Mouse (Mus musculus): ENCODE measurements around the gene 2210011C24Rik. TPM values are rescaled to one million over a fixed set of nuclear protein-coding genes. Genes with fewer than 3 reads are reported as not detected.

2210011C24Rik gene
- polyA plus RNA-seq, 1 experiment from 2014 or later = 0.16 TPM

- Histone ChIP-seq H3K36me3 (ENCODE audit: control insufficient read depth, insufficient read depth, low read length) (no peaks in the 10 kb centered on the region), H3K27me3 (ENCODE audit: control insufficient read depth, insufficient read depth, low read length) (peaks cover 31% of the 10 kb centered on the region), H3K9ac (ENCODE audit: low read length) (no peak overlapping the region), H3K27ac (replicated peaks in 1 of 2; ENCODE audit: control insufficient read depth in 1 of 2, insufficient read depth in 1 of 2, low read depth in 2 of 2, low read length in 2 of 2) (no peak overlapping the region), H3K4me2 (ENCODE audit: low read length) (no peak overlapping the region), H3K4me3 (ENCODE audit: control insufficient read depth in 1 of 2, insufficient read depth in 1 of 2, low read depth in 1 of 2, low read length in 2 of 2) (no peak overlapping the region), H3K4me1 (ENCODE audit: control insufficient read depth in 2 of 2, insufficient read depth in 2 of 2, low read length in 2 of 2) (peaks cover 10 to 16% of the 10 kb centered on the region in 2 experiments; a peak in 3 of 4 replicates), H3K9me3 (ENCODE audit: control insufficient read depth, low read length) (no peaks in the 10 kb centered on the region)
- ATAC-seq (ENCODE audit: insufficient number of reproducible peaks, insufficient read depth, low FRiP score, low read depth) = no peak
- 75% methylated on average over 3 of the region's 3 CpGs for WGBS
Observed at GRCm38 (mm10) chr8:84046505-84046904, 34.5 kb upstream of the 2210011C24Rik start.

- H3K27ac ChIP-seq (replicated peaks in 1 of 2; ENCODE audit: control insufficient read depth in 1 of 2, insufficient read depth in 1 of 2, low read depth in 2 of 2, low read length in 2 of 2) = no peak within 1 kb of the TSS
- H3K4me3 ChIP-seq (ENCODE audit: control insufficient read depth in 1 of 2, insufficient read depth in 1 of 2, low read depth in 1 of 2, low read length in 2 of 2) = peak within 1 kb of the TSS in 1 of 2 experiments; percentile 12; a peak in 2 of 4 replicates
- 5% methylated on average over 9 of the region's 9 CpGs for WGBS
- H3K9me3 ChIP-seq (ENCODE audit: control insufficient read depth, low read length) = no peaks in the 10 kb centered on the region
- H3K4me2 ChIP-seq (ENCODE audit: low read length) = peak within 1 kb of the TSS; percentile 47
- peaks cover 8 to 16% of the 10 kb centered on the region in 2 experiments; a peak in 3 of 4 replicates for H3K4me1 ChIP-seq (ENCODE audit: control insufficient read depth in 2 of 2, insufficient read depth in 2 of 2, low read length in 2 of 2)
- ATAC-seq (ENCODE audit: insufficient number of reproducible peaks, insufficient read depth, low FRiP score, low read depth) = no peak
- no peaks in the 10 kb centered on the region for H3K36me3 ChIP-seq (ENCODE audit: control insufficient read depth, insufficient read depth, low read length)
- peaks cover 31% of the 10 kb centered on the region for H3K27me3 ChIP-seq (ENCODE audit: control insufficient read depth, insufficient read depth, low read length)
- H3K9ac ChIP-seq (ENCODE audit: low read length) = no peak within 1 kb of the TSS
Observed at GRCm38 (mm10) chr8:84044900-84045299, 32.9 kb upstream of the 2210011C24Rik start, which contains the start of gene Rln3. TSS of gene Rln3 (minus strand) at chr8:84045000.

- H3K9ac ChIP-seq (ENCODE audit: low read length) = no peak overlapping the region
- 0 out of 2 replicates have a peak overlapping the region, but pooled peaks have one; percentile 47 for H3K4me2 ChIP-seq (ENCODE audit: low read length)
- H3K9me3 ChIP-seq (ENCODE audit: control insufficient read depth, low read length) = no peaks in the 10 kb centered on the region
- peaks cover 11 to 16% of the 10 kb centered on the region in 2 experiments; a peak in 3 of 4 replicates for H3K4me1 ChIP-seq (ENCODE audit: control insufficient read depth in 2 of 2, insufficient read depth in 2 of 2, low read length in 2 of 2)
- H3K27me3 ChIP-seq (ENCODE audit: control insufficient read depth, insufficient read depth, low read length) = peaks cover 31% of the 10 kb centered on the region
- no peak for ATAC-seq (ENCODE audit: insufficient number of reproducible peaks, insufficient read depth, low FRiP score, low read depth)
- WGBS = 4% methylated on average over 7 of the region's 7 CpGs
- H3K4me3 ChIP-seq (ENCODE audit: control insufficient read depth in 1 of 2, insufficient read depth in 1 of 2, low read depth in 1 of 2, low read length in 2 of 2) = peak overlapping the region in 1 of 2 experiments; percentile 12; a peak in 2 of 4 replicates
- H3K27ac ChIP-seq (replicated peaks in 1 of 2; ENCODE audit: control insufficient read depth in 1 of 2, insufficient read depth in 1 of 2, low read depth in 2 of 2, low read length in 2 of 2) = no peak overlapping the region
- no peaks in the 10 kb centered on the region for H3K36me3 ChIP-seq (ENCODE audit: control insufficient read depth, insufficient read depth, low read length)
Observed at GRCm38 (mm10) chr8:84044103-84044502, 32.1 kb upstream of the 2210011C24Rik start.

- H3K36me3 ChIP-seq (ENCODE audit: control insufficient read depth, insufficient read depth, low read length) = no peaks in the 10 kb centered on the region
- H3K4me2 ChIP-seq (ENCODE audit: low read length) = peak overlapping the region; percentile 79
- 33% methylated on average over 12 of the region's 12 CpGs for WGBS
- no peak overlapping the region for H3K27ac ChIP-seq (replicated peaks in 1 of 2; ENCODE audit: control insufficient read depth in 1 of 2, insufficient read depth in 1 of 2, low read depth in 2 of 2, low read length in 2 of 2)
- ATAC-seq (ENCODE audit: insufficient number of reproducible peaks, insufficient read depth, low FRiP score, low read depth) = no peak
- H3K27me3 ChIP-seq (ENCODE audit: control insufficient read depth, insufficient read depth, low read length) = peaks cover 31% of the 10 kb centered on the region
- no peaks in the 10 kb centered on the region for H3K9me3 ChIP-seq (ENCODE audit: control insufficient read depth, low read length)
- peak overlapping the region; percentile 44 to 56; a peak in 3 of 4 replicates for H3K4me3 ChIP-seq (ENCODE audit: control insufficient read depth in 1 of 2, insufficient read depth in 1 of 2, low read depth in 1 of 2, low read length in 2 of 2)
- H3K4me1 ChIP-seq (ENCODE audit: control insufficient read depth in 2 of 2, insufficient read depth in 2 of 2, low read length in 2 of 2) = peaks cover 11 to 16% of the 10 kb centered on the region in 2 experiments; a peak in 3 of 4 replicates
- peak overlapping the region; percentile 66 for H3K9ac ChIP-seq (ENCODE audit: low read length)
Observed at GRCm38 (mm10) chr8:84042948-84043342, 31.0 kb upstream of the 2210011C24Rik start.

- ATAC-seq (ENCODE audit: insufficient number of reproducible peaks, insufficient read depth, low FRiP score, low read depth) = peak; percentile 57
- Histone ChIP-seq H3K4me1 (ENCODE audit: control insufficient read depth in 2 of 2, insufficient read depth in 2 of 2, low read length in 2 of 2) (peaks cover 13 to 16% of the 10 kb centered on the region in 2 experiments; a peak in 3 of 4 replicates), H3K9me3 (ENCODE audit: control insufficient read depth, low read length) (no peaks in the 10 kb centered on the region), H3K9ac (ENCODE audit: low read length) (peak within 1 kb of the TSS; percentile 66), H3K27ac (replicated peaks in 1 of 2; ENCODE audit: control insufficient read depth in 1 of 2, insufficient read depth in 1 of 2, low read depth in 2 of 2, low read length in 2 of 2) (peak within 1 kb of the TSS; percentile 10 to 29; a peak in 1 of 4 replicates), H3K36me3 (ENCODE audit: control insufficient read depth, insufficient read depth, low read length) (no peaks in the 10 kb centered on the region), H3K27me3 (ENCODE audit: control insufficient read depth, insufficient read depth, low read length) (peaks cover 31% of the 10 kb centered on the region), H3K4me2 (ENCODE audit: low read length) (peak within 1 kb of the TSS; percentile 79), H3K4me3 (ENCODE audit: control insufficient read depth in 1 of 2, insufficient read depth in 1 of 2, low read depth in 1 of 2, low read length in 2 of 2) (peak within 1 kb of the TSS; percentile 44 to 56)
- 4% methylated on average over 38 of the region's 40 CpGs for WGBS
Observed at GRCm38 (mm10) chr8:84042066-84042947, 30.3 kb upstream of the 2210011C24Rik start, which contains the start of gene Il27ra. TSS of gene Il27ra (minus strand) at chr8:84042589.

- H3K27ac ChIP-seq (replicated peaks in 1 of 2; ENCODE audit: control insufficient read depth in 1 of 2, insufficient read depth in 1 of 2, low read depth in 2 of 2, low read length in 2 of 2) = no peak overlapping the region
- no peak for ATAC-seq (ENCODE audit: insufficient number of reproducible peaks, insufficient read depth, low FRiP score, low read depth)
- no peak overlapping the region for H3K4me2 ChIP-seq (ENCODE audit: low read length)
- H3K4me1 ChIP-seq (ENCODE audit: control insufficient read depth in 2 of 2, insufficient read depth in 2 of 2, low read length in 2 of 2) = peaks cover 13% of the 10 kb centered on the region in 2 experiments; a peak in 3 of 4 replicates
- no peaks in the 10 kb centered on the region for H3K36me3 ChIP-seq (ENCODE audit: control insufficient read depth, insufficient read depth, low read length)
- H3K4me3 ChIP-seq (ENCODE audit: control insufficient read depth in 1 of 2, insufficient read depth in 1 of 2, low read depth in 1 of 2, low read length in 2 of 2) = no peak overlapping the region
- WGBS = 4% methylated on average over 5 of the region's 5 CpGs
- no peak overlapping the region for H3K9ac ChIP-seq (ENCODE audit: low read length)
- H3K27me3 ChIP-seq (ENCODE audit: control insufficient read depth, insufficient read depth, low read length) = peaks cover 17% of the 10 kb centered on the region
- no peaks in the 10 kb centered on the region for H3K9me3 ChIP-seq (ENCODE audit: control insufficient read depth, low read length)
Observed at GRCm38 (mm10) chr8:84039050-84039449, 27.1 kb upstream of the 2210011C24Rik start.

GRCm38 (mm10) chr8:84038015-84038414 lies 26.0 kb upstream of the 2210011C24Rik start:
- no peak overlapping the region for H3K4me2 ChIP-seq (ENCODE audit: low read length)
- peaks cover 13% of the 10 kb centered on the region in 2 experiments; a peak in 3 of 4 replicates for H3K4me1 ChIP-seq (ENCODE audit: control insufficient read depth in 2 of 2, insufficient read depth in 2 of 2, low read length in 2 of 2)
- ATAC-seq (ENCODE audit: insufficient number of reproducible peaks, insufficient read depth, low FRiP score, low read depth) = no peak
- H3K9me3 ChIP-seq (ENCODE audit: control insufficient read depth, low read length) = no peaks in the 10 kb centered on the region
- 57% methylated on average over 5 of the region's 5 CpGs for whole genome bisulfite sequencing
- H3K36me3 ChIP-seq (ENCODE audit: control insufficient read depth, insufficient read depth, low read length) = no peaks in the 10 kb centered on the region
- no peak overlapping the region for H3K27ac ChIP-seq (replicated peaks in 1 of 2; ENCODE audit: control insufficient read depth in 1 of 2, insufficient read depth in 1 of 2, low read depth in 2 of 2, low read length in 2 of 2)
- H3K4me3 ChIP-seq (ENCODE audit: control insufficient read depth in 1 of 2, insufficient read depth in 1 of 2, low read depth in 1 of 2, low read length in 2 of 2) = no peak overlapping the region
- peaks cover 7% of the 10 kb centered on the region for H3K27me3 ChIP-seq (ENCODE audit: control insufficient read depth, insufficient read depth, low read length)
- no peak overlapping the region for H3K9ac ChIP-seq (ENCODE audit: low read length)
